Mouse (Mus musculus) stomach, postnatal 0 days (tissue): ENCODE data around the gene Arhgap44.

Experiments used
- CTCF ChIP-seq: IDR thresholded peaks from 2 replicates; pipeline ENCODE4 v1.5.1; 2016; ENCODE audit warnings: antibody characterized with exemption, low read depth, mild to moderate bottlenecking, moderate library complexity
- EP300 ChIP-seq: optimal IDR thresholded peaks from 2 replicates; pipeline ENCODE3; 2016; ENCODE audit warnings: antibody characterized with exemption

DNA sequence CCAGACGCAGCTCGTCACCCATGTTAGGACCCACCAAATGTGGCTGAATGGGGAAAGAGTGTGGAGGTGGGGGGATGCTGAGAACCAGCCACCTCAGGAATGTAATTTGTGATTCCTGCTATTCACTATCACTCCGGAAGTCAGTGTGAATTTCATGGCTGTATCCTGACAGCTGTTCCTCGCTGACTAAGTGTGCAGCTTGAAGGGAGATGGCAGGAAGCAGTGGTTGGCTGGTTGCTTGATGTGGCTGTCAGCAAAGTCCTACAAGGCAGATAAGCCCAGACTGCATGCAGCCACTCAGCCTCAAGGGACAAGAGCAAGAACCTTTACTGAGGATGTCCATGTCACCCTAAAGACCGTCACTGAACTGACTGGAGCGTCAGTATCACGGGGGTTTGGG, 107.2 kb downstream of the Arhgap44 start:
- TF ChIP-seq CTCF = no peak
- TF ChIP-seq EP300 = no peak
